ENCODE assay signal across 8 mouse cellular contexts in genomic region chr11:53254926-53255325, GRCm38 (mm10). TPM values are rescaled to one million over a fixed set of nuclear protein-coding genes. Genes with fewer than 3 reads are reported as not detected.
DNase-seq lines count a peak whose midpoint lies in the region; ATAC-seq and TF ChIP-seq lines count a peak whose summit lies in the region.

No protein-coding gene starts in this region.

- DNase-seq in forebrain, postnatal 0 days, result peak; percentile 87
- peak; percentile 65 for DNase-seq in MN1 (ENCODE audit: low spot score)
- peak; percentile 60 for DNase-seq in cerebellum, adult 9-11 months
- peak; percentile 68 for DNase-seq in gastrocnemius, postnatal 14 days
- peak; percentile 74 for DNase-seq in left cerebral cortex, adult 11 months (ENCODE audit: low spot score)
- peak; percentile 79 for DNase-seq in midbrain, postnatal 0 days (ENCODE audit: low spot score)
- peak; percentile 49 for DNase-seq in telencephalon, adult 2 months (ENCODE audit: low read depth, low spot score)

- H3K27ac ChIP-seq in forebrain, postnatal 0 days (ENCODE audit: low read depth, low read length), result no peak overlapping the region
- no peak overlapping the region for H3K27ac ChIP-seq in forebrain, embryonic 13.5 days
- H3K27ac ChIP-seq in midbrain, postnatal 0 days (ENCODE audit: low read depth, low read length), result no peak overlapping the region

- H3K9ac ChIP-seq in forebrain, postnatal 0 days, result no peak overlapping the region
- H3K9ac ChIP-seq in forebrain, embryonic 13.5 days, result no peak overlapping the region
- H3K9ac ChIP-seq in midbrain, postnatal 0 days (replicated peaks; ENCODE audit: low read length, poor library complexity, severe bottlenecking), result no peak overlapping the region

- 43% methylated on average over 7 of the region's 7 CpGs for WGBS in forebrain, postnatal 0 days
- 36% methylated on average over 7 of the region's 7 CpGs for WGBS in forebrain, embryonic 13.5 days
- 40% methylated on average over 7 of the region's 7 CpGs for WGBS in midbrain, postnatal 0 days

- intact Hi-C loops in gastrocnemius, postnatal 14 days (cut with DNase I; ENCODE audit: low total_unique reads), result loop anchor here (10.0 kb wide), 1 partner anchor 170 kb away; no protein-coding TSS in a partner anchor

- peak; percentile 93 for TF ChIP-seq CTCF in forebrain, postnatal 0 days (IDR thresholded peaks at IDR 0.05; ENCODE audit: low read depth)
- peak; percentile 96 for TF ChIP-seq CTCF in midbrain, postnatal 0 days (IDR thresholded peaks at IDR 0.05)

- H3K9me3 ChIP-seq in forebrain, postnatal 0 days (ENCODE audit: low read length), result no peaks in the 10 kb centered on the region
- no peaks in the 10 kb centered on the region; the same call in 1 of the 2 replicates for H3K9me3 ChIP-seq in forebrain, embryonic 13.5 days (replicated peaks)
- no peaks in the 10 kb centered on the region for H3K9me3 ChIP-seq in midbrain, postnatal 0 days (ENCODE audit: low read length)

- no peaks in the 10 kb centered on the region for H3K36me3 ChIP-seq in forebrain, postnatal 0 days (ENCODE audit: insufficient read depth)
- peaks cover 2% of the 10 kb centered on the region; the same call in 1 of the 2 replicates for H3K36me3 ChIP-seq in forebrain, embryonic 13.5 days (ENCODE audit: poor library complexity, severe bottlenecking)
- no peaks in the 10 kb centered on the region for H3K36me3 ChIP-seq in midbrain, postnatal 0 days (ENCODE audit: insufficient read depth, low read length)

- peak; percentile 48; the same call in 1 of the 2 replicates for ATAC-seq in forebrain, postnatal 0 days
- ATAC-seq in forebrain, embryonic 13.5 days, result no peak
- ATAC-seq in midbrain, postnatal 0 days (ENCODE audit: low FRiP score), result peak; percentile 29; the same call in 1 of the 2 replicates

- H3K4me2 ChIP-seq in forebrain, postnatal 0 days (ENCODE audit: low read depth), result no peak overlapping the region
- H3K4me2 ChIP-seq in forebrain, embryonic 13.5 days, result no peak overlapping the region
- H3K4me2 ChIP-seq in midbrain, postnatal 0 days (ENCODE audit: low read depth, low read length, poor library complexity, severe bottlenecking), result no peak overlapping the region

- H3K4me1 ChIP-seq in forebrain, postnatal 0 days (ENCODE audit: insufficient read depth), result no peaks in the 10 kb centered on the region
- peaks cover 10% of the 10 kb centered on the region for H3K4me1 ChIP-seq in forebrain, embryonic 13.5 days
- H3K4me1 ChIP-seq in midbrain, postnatal 0 days (ENCODE audit: insufficient read depth, low read length), result no peaks in the 10 kb centered on the region

- H3K27me3 ChIP-seq in forebrain, postnatal 0 days (ENCODE audit: insufficient read depth, low read length), result no peaks in the 10 kb centered on the region
- H3K27me3 ChIP-seq in forebrain, embryonic 13.5 days, result no peaks in the 10 kb centered on the region
- no peaks in the 10 kb centered on the region for H3K27me3 ChIP-seq in midbrain, postnatal 0 days (ENCODE audit: insufficient read depth, low read length)

- H3K4me3 ChIP-seq in forebrain, postnatal 0 days (ENCODE audit: low read depth, low read length), result no peak overlapping the region
- no peak overlapping the region for H3K4me3 ChIP-seq in forebrain, embryonic 13.5 days
- H3K4me3 ChIP-seq in midbrain, postnatal 0 days (ENCODE audit: low read depth, low read length), result no peak overlapping the region

RNA-seq across cellular contexts. Expression of gene Hspa4, which starts 45.3 kb away (rescaled TPM):
- total RNA-seq in forebrain, postnatal 0 days (2014; rRNA removed), result 112 and 138 TPM in 2 replicates
- polyA plus RNA-seq in forebrain, postnatal 0 days (2015; fragmentation: Nextera tagmentation; extraction: Ambion mirVana), result 42.1 and 46.9 TPM in 2 replicates
- polyA plus RNA-seq in forebrain, embryonic 13.5 days (2015; fragmentation: Nextera tagmentation; extraction: Ambion mirVana), result 62.7 and 67.2 TPM in 2 replicates
- total RNA-seq in gastrocnemius, postnatal 14 days (2021), result 100 to 1,000 TPM in 1 of 2 experiments, 10 to 100 TPM in 1; 94.8 to 113 TPM
- 93.7 and 112 TPM in 2 replicates for total RNA-seq in midbrain, postnatal 0 days (2014; rRNA removed)
- 42.8 and 43.3 TPM in 2 replicates for polyA plus RNA-seq in midbrain, postnatal 0 days (2015; fragmentation: Nextera tagmentation; extraction: Ambion mirVana)
